Mouse (Mus musculus): ENCODE data around the gene Cct8. TPM values are rescaled to one million over a fixed set of nuclear protein-coding genes. Genes with fewer than 3 reads are reported as not detected.

Gene Cct8
- polyA plus RNA-seq, 1 experiment from 2014 or later = 614 TPM

Other genes starting within 250 kb of the Cct8 start
- gene N6amt1, start 141.7 kb downstream of the Cct8 start, polyA plus RNA-seq (2014; fragmentation: Nextera tagmentation; extraction: Ambion mirVana) = 15.3 and 19.5 TPM in 2 replicates
- gene Ltn1, start 63.3 kb downstream of the Cct8 start, polyA plus RNA-seq (2014; fragmentation: Nextera tagmentation; extraction: Ambion mirVana) = 26.3 and 30.3 TPM in 2 replicates
- gene Rwdd2b, start 55.3 kb downstream of the Cct8 start, polyA plus RNA-seq (2014; fragmentation: Nextera tagmentation; extraction: Ambion mirVana) = 12.2 and 12.6 TPM in 2 replicates
- gene Usp16, start 41.2 kb downstream of the Cct8 start, polyA plus RNA-seq (2014; fragmentation: Nextera tagmentation; extraction: Ambion mirVana) = 37.4 and 42.7 TPM in 2 replicates
- gene Map3k7cl, start 57.5 kb upstream of the Cct8 start, polyA plus RNA-seq (2014; fragmentation: Nextera tagmentation; extraction: Ambion mirVana) = not detected in 2 replicates
- 10.6 and 11.1 TPM in 2 replicates for gene Bach1, start 203.1 kb upstream of the Cct8 start, polyA plus RNA-seq (2014; fragmentation: Nextera tagmentation; extraction: Ambion mirVana)